Mouse (Mus musculus): ENCODE results near the gene Myo18a. TPM values are rescaled to one million over a fixed set of nuclear protein-coding genes. Genes with fewer than 3 reads are reported as not detected.

Gene Myo18a
- polyA plus RNA-seq, 1 experiment from 2014 or later = 25.4 TPM

- no peak overlapping the region for H3K4me2 ChIP-seq (replicated peaks; ENCODE audit: low read depth)
- H3K27ac ChIP-seq (ENCODE audit: low read depth, low read length) = no peak overlapping the region; the same call in 1 of the 2 replicates
- TF ChIP-seq CTCF (IDR thresholded peaks at IDR 0.05; ENCODE audit: low read depth) = no peak
- H3K4me1 ChIP-seq (replicated peaks; ENCODE audit: control insufficient read depth, insufficient read depth, low read length) = 0 out of 2 replicates have a peak, but pooled peaks cover 9% of the 10 kb centered on the region
- 54% methylated on average over 8 of the region's 8 CpGs for WGBS
- H3K4me3 ChIP-seq (ENCODE audit: low read depth, low read length) = no peak overlapping the region
- ATAC-seq = no peak
- no peaks in the 10 kb centered on the region for H3K9me3 ChIP-seq (ENCODE audit: control insufficient read depth)
- no peaks in the 10 kb centered on the region; the same call in 1 of the 2 replicates for H3K36me3 ChIP-seq (ENCODE audit: control insufficient read depth, insufficient read depth)
- H3K9ac ChIP-seq (ENCODE audit: low read depth, low read length) = no peak overlapping the region
- no peaks in the 10 kb centered on the region for H3K27me3 ChIP-seq (replicated peaks; ENCODE audit: control insufficient read depth, insufficient read depth, low read length)
Observed at GRCm38 (mm10) chr11:77791241-77791727, 28.2 kb downstream of the Myo18a start.

- Histone ChIP-seq H3K27me3 (replicated peaks; ENCODE audit: control insufficient read depth, insufficient read depth, low read length) (no peaks in the 10 kb centered on the region), H3K9me3 (ENCODE audit: control insufficient read depth) (no peaks in the 10 kb centered on the region), H3K4me3 (ENCODE audit: low read depth, low read length) (no peak overlapping the region), H3K9ac (ENCODE audit: low read depth, low read length) (no peak overlapping the region), H3K4me2 (replicated peaks; ENCODE audit: low read depth) (no peak overlapping the region), H3K4me1 (replicated peaks; ENCODE audit: control insufficient read depth, insufficient read depth, low read length) (0 out of 2 replicates have a peak, but pooled peaks cover 5% of the 10 kb centered on the region), H3K36me3 (ENCODE audit: control insufficient read depth, insufficient read depth) (no peaks in the 10 kb centered on the region; the same call in 1 of the 2 replicates), H3K27ac (ENCODE audit: low read depth, low read length) (0 out of 2 replicates have a peak overlapping the region, but pooled peaks have one; percentile 12)
- WGBS = 49% methylated on average over 12 of the region's 12 CpGs
- ATAC-seq = peak; percentile 25; the same call in 1 of the 2 replicates
- TF ChIP-seq CTCF (IDR thresholded peaks at IDR 0.05; ENCODE audit: low read depth) = peak; percentile 8; the same call in 1 of the 2 replicates
Observed at GRCm38 (mm10) chr11:77791752-77792565, 28.9 kb downstream of the Myo18a start.

GRCm38 (mm10) chr11:77792566-77792909 lies 29.5 kb downstream of the Myo18a start:
- Histone ChIP-seq H3K9me3 (ENCODE audit: control insufficient read depth) (no peaks in the 10 kb centered on the region), H3K4me1 (replicated peaks; ENCODE audit: control insufficient read depth, insufficient read depth, low read length) (0 out of 2 replicates have a peak, but pooled peaks cover 5% of the 10 kb centered on the region), H3K9ac (ENCODE audit: low read depth, low read length) (no peak overlapping the region), H3K36me3 (ENCODE audit: control insufficient read depth, insufficient read depth) (no peaks in the 10 kb centered on the region; the same call in 1 of the 2 replicates), H3K27ac (ENCODE audit: low read depth, low read length) (no peak overlapping the region), H3K4me2 (replicated peaks; ENCODE audit: low read depth) (no peak overlapping the region), H3K4me3 (ENCODE audit: low read depth, low read length) (no peak overlapping the region), H3K27me3 (replicated peaks; ENCODE audit: control insufficient read depth, insufficient read depth, low read length) (no peaks in the 10 kb centered on the region)
- WGBS = 67% methylated on average over 7 of the region's 7 CpGs
- no peak for TF ChIP-seq CTCF (IDR thresholded peaks at IDR 0.05; ENCODE audit: low read depth)
- ATAC-seq = no peak

- WGBS = 3% methylated on average over 19 of the region's 19 CpGs
- Histone ChIP-seq H3K4me1 (replicated peaks; ENCODE audit: control insufficient read depth, insufficient read depth, low read length) (0 out of 2 replicates have a peak, but pooled peaks cover 5% of the 10 kb centered on the region), H3K4me2 (replicated peaks; ENCODE audit: low read depth) (peak overlapping the region; percentile 60), H3K27ac (ENCODE audit: low read depth, low read length) (peak overlapping the region; percentile 47; the same call in 1 of the 2 replicates), H3K36me3 (ENCODE audit: control insufficient read depth, insufficient read depth) (no peaks in the 10 kb centered on the region; the same call in 1 of the 2 replicates), H3K27me3 (replicated peaks; ENCODE audit: control insufficient read depth, insufficient read depth, low read length) (no peaks in the 10 kb centered on the region), H3K9me3 (ENCODE audit: control insufficient read depth) (no peaks in the 10 kb centered on the region), H3K4me3 (ENCODE audit: low read depth, low read length) (peak overlapping the region; percentile 22), H3K9ac (ENCODE audit: low read depth, low read length) (0 out of 2 replicates have a peak overlapping the region, but pooled peaks have one; percentile 23)
- peak; percentile 99 for TF ChIP-seq CTCF (IDR thresholded peaks at IDR 0.05; ENCODE audit: low read depth)
- peak; percentile 86 for ATAC-seq
Observed at GRCm38 (mm10) chr11:77793238-77793930, 30.3 kb downstream of the Myo18a start.

- ATAC-seq = no peak
- Histone ChIP-seq H3K4me2 (replicated peaks; ENCODE audit: low read depth) (no peak overlapping the region), H3K4me1 (replicated peaks; ENCODE audit: control insufficient read depth, insufficient read depth, low read length) (0 out of 2 replicates have a peak, but pooled peaks cover 5% of the 10 kb centered on the region), H3K9me3 (ENCODE audit: control insufficient read depth) (no peaks in the 10 kb centered on the region), H3K36me3 (ENCODE audit: control insufficient read depth, insufficient read depth) (no peaks in the 10 kb centered on the region; the same call in 1 of the 2 replicates), H3K4me3 (ENCODE audit: low read depth, low read length) (no peak overlapping the region), H3K9ac (ENCODE audit: low read depth, low read length) (no peak overlapping the region), H3K27ac (ENCODE audit: low read depth, low read length) (no peak overlapping the region), H3K27me3 (replicated peaks; ENCODE audit: control insufficient read depth, insufficient read depth, low read length) (no peaks in the 10 kb centered on the region)
- TF ChIP-seq CTCF (IDR thresholded peaks at IDR 0.05; ENCODE audit: low read depth) = no peak
- 86% methylated on average over 5 of the region's 5 CpGs for WGBS
Observed at GRCm38 (mm10) chr11:77795216-77795615, 32.2 kb downstream of the Myo18a start.

GRCm38 (mm10) chr11:77800491-77800868 lies 37.4 kb downstream of the Myo18a start:
- TF ChIP-seq CTCF (IDR thresholded peaks at IDR 0.05; ENCODE audit: low read depth) = no peak
- H3K36me3 ChIP-seq (ENCODE audit: control insufficient read depth, insufficient read depth) = no peaks in the 10 kb centered on the region; the same call in 1 of the 2 replicates
- H3K27ac ChIP-seq (ENCODE audit: low read depth, low read length) = no peak overlapping the region
- no peaks in the 10 kb centered on the region for H3K9me3 ChIP-seq (ENCODE audit: control insufficient read depth)
- ATAC-seq = no peak
- 55% methylated on average over 9 of the region's 9 CpGs for WGBS
- H3K27me3 ChIP-seq (replicated peaks; ENCODE audit: control insufficient read depth, insufficient read depth, low read length) = no peaks in the 10 kb centered on the region
- H3K4me1 ChIP-seq (replicated peaks; ENCODE audit: control insufficient read depth, insufficient read depth, low read length) = no peaks in the 10 kb centered on the region; the same call in 1 of the 2 replicates
- H3K4me3 ChIP-seq (ENCODE audit: low read depth, low read length) = no peak overlapping the region
- H3K9ac ChIP-seq (ENCODE audit: low read depth, low read length) = 0 out of 2 replicates have a peak overlapping the region, but pooled peaks have one; percentile 8
- H3K4me2 ChIP-seq (replicated peaks; ENCODE audit: low read depth) = peak overlapping the region; percentile 46; the same call in 1 of the 2 replicates
